Mouse (Mus musculus): ENCODE results near the gene Vmn2r43.
"Not testable (repeated sequence)": the region's sequence is repeated elsewhere in the genome, so short reads cannot be mapped to it uniquely, and the experiment has no call there.

Vmn2r43 gene

DNA sequence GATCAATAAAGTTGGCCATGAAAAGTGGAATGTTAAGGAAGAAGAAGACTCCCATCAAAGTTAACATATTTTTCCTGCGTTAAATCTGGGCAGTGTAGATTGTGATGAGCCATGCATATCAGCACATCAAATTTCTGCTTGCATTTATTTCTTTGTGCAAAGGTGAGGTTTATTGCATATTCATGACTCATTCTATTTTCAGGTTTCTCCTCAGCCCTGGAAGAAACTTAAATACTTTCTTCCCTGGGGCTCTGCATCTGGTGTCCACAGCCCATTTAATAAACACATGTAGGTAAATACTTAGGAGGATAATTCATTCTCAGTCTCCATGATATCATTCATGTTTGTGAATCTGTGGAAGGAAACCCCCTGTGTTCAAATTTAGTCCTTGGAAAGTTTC is at the start of gene Vmn2r43:
TSS of gene Vmn2r43 (minus strand) at position 101 of the 400 bp plus-strand sequence.
- not testable (repeated sequence) for DNase-seq (ENCODE audit: low read depth, low spot score)

DNA sequence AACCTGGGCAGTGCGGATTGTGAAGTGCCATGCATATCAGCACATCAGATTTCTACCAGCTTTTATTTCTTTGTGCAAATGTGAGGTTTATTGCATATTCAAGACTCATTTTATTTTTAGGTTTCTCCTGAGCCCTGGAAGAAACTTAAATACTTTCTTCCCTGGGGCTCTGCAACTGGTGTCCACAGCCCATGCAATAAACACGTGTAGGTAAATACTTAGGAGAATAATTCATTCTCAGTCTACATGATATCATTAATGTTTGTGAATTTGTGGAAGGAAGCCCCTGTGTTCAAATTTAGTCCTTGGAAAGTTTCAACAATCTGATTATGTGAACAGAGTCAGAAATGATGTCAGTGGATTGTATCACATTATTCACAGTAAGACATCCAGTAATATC is 60.2 kb downstream of the Vmn2r43 start, which contains the start of gene Vmn2r42:
TSS of gene Vmn2r42 (minus strand) at position 101 of the 400 bp plus-strand sequence.
- DNase-seq (ENCODE audit: low read depth, low spot score): not testable (repeated sequence)
